Mouse (Mus musculus) liver, embryonic 12.5 days (tissue): ENCODE results near the gene Foxn3. TPM values are rescaled to one million over a fixed set of nuclear protein-coding genes. Genes with fewer than 3 reads are reported as not detected.

Experiments used
- ATAC-seq: fragments of 200-750 bp; cut with Nextera tagmentation; 2 replicates; pipeline ENCODE4 v1.8.0; 2017; ENCODE audit warnings: moderate number of reproducible peaks, mild to moderate bottlenecking, moderate library complexity
- H3K27ac ChIP-seq: fragments of 300-500 bp; sonication (generic); 2 replicates; pipeline ENCODE4 v1.5.1; 2016; ENCODE audit warnings: mild to moderate bottlenecking
- H3K27me3 ChIP-seq: fragments of 300-500 bp; sonication (generic); replicated peaks from 2 replicates; pipeline ENCODE4 v1.6.1; 2016; ENCODE audit warnings: mild to moderate bottlenecking, moderate library complexity
- H3K36me3 ChIP-seq: fragments of 300-500 bp; sonication (generic); 2 replicates; pipeline ENCODE4 v1.6.1; 2016; ENCODE audit warnings: mild to moderate bottlenecking, moderate library complexity
- H3K4me1 ChIP-seq: fragments of 300-500 bp; sonication (generic); 2 replicates; pipeline ENCODE4 v1.6.1; 2016
- H3K4me2 ChIP-seq: fragments of 300-500 bp; sonication (generic); 2 replicates; pipeline ENCODE4 v1.6.1; 2016; ENCODE audit warnings: mild to moderate bottlenecking, moderate library complexity
- H3K4me3 ChIP-seq: fragments of 300-500 bp; sonication (generic); 2 replicates; pipeline ENCODE4 v1.5.1; 2016; ENCODE audit warnings: mild to moderate bottlenecking, moderate library complexity
- H3K9ac ChIP-seq: fragments of 300-500 bp; sonication (generic); 2 replicates; pipeline ENCODE4 v1.6.1; 2016; ENCODE audit warnings: mild to moderate bottlenecking, moderate library complexity
- H3K9me3 ChIP-seq: fragments of 300-500 bp; sonication (generic); replicated peaks from 2 replicates; pipeline ENCODE4 v1.6.1; 2016; ENCODE audit warnings: mild to moderate bottlenecking, moderate library complexity
- WGBS: fragments of 180-500 bp; shearing (Covaris S2); methylation state at CpG from one replicate; pipeline ENCODE4 v1.1.7; 2016; ENCODE audit not compliant: insufficient replicate concordance; 5-methylcytosine and 5-hydroxymethylcytosine counted together
- polyA plus RNA-seq: library from polyadenylated mRNA; unstranded; fragments of >200 nt; fragmentation: Nextera tagmentation; extraction: Ambion mirVana; gene quantifications from 2 replicates; pipeline ENCODE4 v1.2.1, GENCODE M21; 2016

Foxn3 gene
- polyA plus RNA-seq, 1 experiment from 2014 or later: 25.8 TPM

- H3K4me1 ChIP-seq: peaks cover 15% of the 10 kb centered on the region
- no peaks in the 10 kb centered on the region for H3K27me3 ChIP-seq
- H3K4me2 ChIP-seq: no peak overlapping the region
- H3K27ac ChIP-seq: no peak overlapping the region
- no peak for ATAC-seq
- no peak overlapping the region for H3K4me3 ChIP-seq
- no peaks in the 10 kb centered on the region for H3K9me3 ChIP-seq
- H3K36me3 ChIP-seq: no peaks in the 10 kb centered on the region
- no peak overlapping the region for H3K9ac ChIP-seq
- WGBS: 71% methylated on average over 5 of the region's 5 CpGs
Measured at GRCm38 (mm10) chr12:99287081-99287480, 276.3 kb downstream of the Foxn3 start.

- Histone ChIP-seq H3K27ac (no peak overlapping the region), H3K9me3 (no peaks in the 10 kb centered on the region), H3K27me3 (no peaks in the 10 kb centered on the region), H3K36me3 (no peaks in the 10 kb centered on the region), H3K4me2 (no peak overlapping the region), H3K4me1 (peaks cover 17% of the 10 kb centered on the region), H3K9ac (no peak overlapping the region), H3K4me3 (no peak overlapping the region)
- no peak for ATAC-seq
- 83% methylated on average over 6 of the region's 6 CpGs for WGBS
Measured at GRCm38 (mm10) chr12:99286662-99287061, 276.7 kb downstream of the Foxn3 start.

- 70% methylated on average over 8 of the region's 8 CpGs for WGBS
- no peak for ATAC-seq
- Histone ChIP-seq H3K27me3 (no peaks in the 10 kb centered on the region), H3K36me3 (no peaks in the 10 kb centered on the region), H3K9me3 (no peaks in the 10 kb centered on the region), H3K4me1 (peaks cover 26% of the 10 kb centered on the region), H3K4me3 (no peak overlapping the region), H3K9ac (no peak overlapping the region), H3K4me2 (no peak overlapping the region), H3K27ac (no peak overlapping the region)
Measured at GRCm38 (mm10) chr12:99285656-99286055, 277.7 kb downstream of the Foxn3 start.

GRCm38 (mm10) chr12:99285199-99285598, 278.2 kb downstream of the Foxn3 start:
- no peak overlapping the region for H3K4me3 ChIP-seq
- H3K4me2 ChIP-seq: no peak overlapping the region
- no peaks in the 10 kb centered on the region for H3K27me3 ChIP-seq
- ATAC-seq: no peak
- no peak overlapping the region for H3K27ac ChIP-seq
- 70% methylated on average over 9 of the region's 9 CpGs for WGBS
- H3K9me3 ChIP-seq: no peaks in the 10 kb centered on the region
- no peaks in the 10 kb centered on the region for H3K36me3 ChIP-seq
- no peak overlapping the region for H3K9ac ChIP-seq
- H3K4me1 ChIP-seq: peaks cover 31% of the 10 kb centered on the region

DNA sequence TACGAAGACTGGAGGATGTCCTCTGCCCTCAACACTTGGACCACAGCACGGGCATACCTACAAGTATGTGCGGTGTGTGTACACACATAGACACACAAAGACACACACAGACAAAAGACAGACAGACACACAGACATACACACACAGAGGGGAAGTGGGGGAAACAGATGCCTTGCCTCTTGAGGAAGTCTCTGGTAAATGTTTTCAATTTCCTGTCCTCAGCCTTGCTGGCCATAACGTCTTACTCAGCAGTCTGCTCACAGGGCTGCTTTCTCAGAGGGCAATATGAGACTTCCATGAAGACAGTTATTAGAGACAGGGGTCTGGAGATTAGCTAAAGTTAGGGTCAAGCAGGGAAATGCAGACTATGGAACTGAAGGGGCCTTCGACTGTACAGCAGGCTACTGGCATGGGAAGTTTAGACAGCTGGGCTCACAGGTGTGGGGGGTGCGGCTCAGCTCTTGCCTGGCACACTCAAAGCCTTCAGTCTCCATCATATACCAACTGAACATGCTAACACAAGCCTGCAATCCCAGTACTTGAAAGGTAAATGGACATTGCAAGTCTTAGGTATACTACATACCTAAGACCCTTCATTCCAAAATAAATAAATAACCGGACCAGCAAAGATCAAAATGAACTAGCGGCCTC, 278.8 kb downstream of the Foxn3 start:
- Histone ChIP-seq H3K27me3 (no peaks in the 10 kb centered on the region), H3K4me1 (peaks cover 37% of the 10 kb centered on the region), H3K9me3 (no peaks in the 10 kb centered on the region), H3K9ac (no peak overlapping the region), H3K27ac (no peak overlapping the region), H3K36me3 (no peaks in the 10 kb centered on the region), H3K4me2 (no peak overlapping the region), H3K4me3 (no peak overlapping the region)
- 60% methylated on average over 8 of the region's 8 CpGs for WGBS
- no peak for ATAC-seq

- 77% methylated on average over 13 of the region's 13 CpGs for WGBS
- Histone ChIP-seq H3K4me3 (no peak overlapping the region), H3K36me3 (no peaks in the 10 kb centered on the region), H3K9me3 (no peaks in the 10 kb centered on the region), H3K4me1 (peaks cover 41% of the 10 kb centered on the region), H3K4me2 (peak overlapping the region; percentile 41), H3K9ac (no peak overlapping the region), H3K27ac (no peak overlapping the region), H3K27me3 (no peaks in the 10 kb centered on the region)
- no peak; the same call in 1 of the 2 replicates for ATAC-seq
Measured at GRCm38 (mm10) chr12:99280826-99281225, 282.6 kb downstream of the Foxn3 start.

DNA sequence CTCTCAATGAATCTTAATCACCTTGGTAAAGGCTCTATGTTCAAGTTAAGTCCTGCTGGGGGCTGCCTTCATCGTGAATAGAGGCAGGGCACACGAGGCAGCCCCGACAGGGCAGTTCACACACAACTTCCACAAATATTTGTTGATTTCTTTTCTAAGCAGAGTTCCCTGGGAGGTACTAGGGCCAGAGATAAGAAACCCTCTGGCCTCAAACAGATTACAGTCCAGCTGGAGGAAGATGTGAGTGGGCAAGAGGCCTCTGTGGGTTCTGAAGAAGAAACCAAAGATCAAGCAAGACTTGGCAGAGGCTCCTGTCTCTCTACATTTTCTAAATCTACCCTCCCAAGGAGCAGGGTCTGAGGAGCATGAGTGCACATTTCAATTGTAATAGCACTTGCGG, 283.1 kb downstream of the Foxn3 start:
- 26% methylated on average over 4 of the region's 4 CpGs for WGBS
- H3K27me3 ChIP-seq: no peaks in the 10 kb centered on the region
- peak overlapping the region; percentile 41 for H3K4me2 ChIP-seq
- H3K9ac ChIP-seq: no peak overlapping the region; the same call in 1 of the 2 replicates
- H3K4me3 ChIP-seq: no peak overlapping the region
- no peaks in the 10 kb centered on the region for H3K36me3 ChIP-seq
- H3K9me3 ChIP-seq: no peaks in the 10 kb centered on the region
- peaks cover 40% of the 10 kb centered on the region for H3K4me1 ChIP-seq
- H3K27ac ChIP-seq: no peak overlapping the region
- peak; percentile 77 for ATAC-seq

- no peak overlapping the region for H3K27ac ChIP-seq
- ATAC-seq: no peak
- no peaks in the 10 kb centered on the region for H3K27me3 ChIP-seq
- H3K9me3 ChIP-seq: no peaks in the 10 kb centered on the region
- no peak overlapping the region for H3K4me3 ChIP-seq
- H3K4me1 ChIP-seq: peaks cover 40% of the 10 kb centered on the region
- H3K36me3 ChIP-seq: no peaks in the 10 kb centered on the region
- H3K4me2 ChIP-seq: no peak overlapping the region
- H3K9ac ChIP-seq: no peak overlapping the region
- WGBS: 78% methylated on average over 4 of the region's 4 CpGs
Measured at GRCm38 (mm10) chr12:99279426-99279825, 284.0 kb downstream of the Foxn3 start.

DNA sequence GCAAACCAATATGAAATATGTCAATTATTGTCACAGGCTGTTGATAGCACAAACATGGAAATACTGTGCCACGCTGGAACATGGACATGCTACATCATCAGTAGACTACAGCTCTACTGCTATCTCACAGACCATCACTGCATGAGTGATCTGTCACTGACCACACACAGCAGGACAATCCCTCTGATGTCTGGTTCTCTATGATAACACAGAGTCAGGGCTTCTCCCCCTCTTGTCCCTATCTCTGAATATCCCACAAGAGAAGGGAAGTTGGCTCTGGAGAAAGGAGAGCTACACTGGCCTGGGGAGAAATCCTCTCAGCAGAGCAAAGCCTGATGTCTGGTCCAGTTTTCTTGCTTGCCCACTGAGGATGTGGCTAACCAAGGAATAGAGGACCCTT, 288.8 kb downstream of the Foxn3 start:
- Histone ChIP-seq H3K27ac (no peak overlapping the region), H3K9me3 (no peaks in the 10 kb centered on the region), H3K36me3 (no peaks in the 10 kb centered on the region), H3K27me3 (no peaks in the 10 kb centered on the region), H3K9ac (no peak overlapping the region), H3K4me3 (no peak overlapping the region), H3K4me2 (no peak overlapping the region), H3K4me1 (peaks cover 21% of the 10 kb centered on the region)
- peak; percentile 79; the same call in 1 of the 2 replicates for ATAC-seq
- WGBS: 22% methylated on average over 1 of the region's 1 CpGs

GRCm38 (mm10) chr12:99269396-99269795, 294.0 kb downstream of the Foxn3 start:
- ATAC-seq: no peak
- 76% methylated on average over 8 of the region's 8 CpGs for whole genome bisulfite sequencing
- Histone ChIP-seq H3K27ac (no peak overlapping the region), H3K9ac (no peak overlapping the region), H3K4me3 (no peak overlapping the region), H3K9me3 (no peaks in the 10 kb centered on the region), H3K4me1 (peaks cover 7% of the 10 kb centered on the region), H3K27me3 (no peaks in the 10 kb centered on the region), H3K4me2 (no peak overlapping the region), H3K36me3 (no peaks in the 10 kb centered on the region)

DNA sequence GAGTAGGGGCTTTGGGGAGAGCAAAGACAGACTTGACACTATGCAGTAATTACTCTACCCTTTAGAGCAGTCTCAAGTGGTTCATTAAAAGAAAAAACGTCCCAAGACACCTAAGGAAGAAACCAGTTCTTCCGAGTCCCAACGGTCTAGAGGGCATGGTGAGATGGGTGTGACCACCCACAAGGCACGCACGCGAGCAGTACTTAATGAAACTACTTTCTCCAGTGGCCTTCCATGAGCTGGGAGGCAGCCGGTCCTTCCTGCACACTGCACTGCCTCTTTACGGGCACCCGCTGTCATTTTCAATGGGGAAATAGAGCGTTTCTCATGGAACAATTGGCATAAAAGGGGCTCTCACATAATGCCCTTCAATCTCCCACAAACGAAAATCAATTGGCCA, 294.4 kb downstream of the Foxn3 start:
- peaks cover 3% of the 10 kb centered on the region; the same call in 1 of the 2 replicates for H3K4me1 ChIP-seq
- ATAC-seq: no peak
- no peaks in the 10 kb centered on the region for H3K9me3 ChIP-seq

GRCm38 (mm10) chr12:99267732-99268131, 295.6 kb downstream of the Foxn3 start:
- H3K27me3 ChIP-seq: no peaks in the 10 kb centered on the region
- H3K4me3 ChIP-seq: no peak overlapping the region
- H3K27ac ChIP-seq: no peak overlapping the region
- no peaks in the 10 kb centered on the region for H3K36me3 ChIP-seq
- no peak overlapping the region for H3K4me2 ChIP-seq
- H3K4me1 ChIP-seq: no peaks in the 10 kb centered on the region
- ATAC-seq: no peak
- no peaks in the 10 kb centered on the region for H3K9me3 ChIP-seq
- 80% methylated on average over 11 of the region's 11 CpGs for WGBS
- no peak overlapping the region for H3K9ac ChIP-seq

More for the DNA sequence above, 294.4 kb downstream of the Foxn3 start:
- no peak overlapping the region for H3K4me3 ChIP-seq
- no peaks in the 10 kb centered on the region for H3K36me3 ChIP-seq
- H3K4me2 ChIP-seq: no peak overlapping the region
- H3K27me3 ChIP-seq: no peaks in the 10 kb centered on the region
- H3K9ac ChIP-seq: no peak overlapping the region
- WGBS: 78% methylated on average over 11 of the region's 11 CpGs
- H3K27ac ChIP-seq: no peak overlapping the region

- no peak overlapping the region for H3K27ac ChIP-seq
- no peak for ATAC-seq
- H3K4me2 ChIP-seq: no peak overlapping the region
- 0 out of 2 replicates have a peak, but pooled peaks cover 5% of the 10 kb centered on the region for H3K4me1 ChIP-seq
- WGBS: 79% methylated on average over 7 of the region's 7 CpGs
- H3K9me3 ChIP-seq: no peaks in the 10 kb centered on the region
- H3K9ac ChIP-seq: no peak overlapping the region
- no peak overlapping the region for H3K4me3 ChIP-seq
- H3K27me3 ChIP-seq: no peaks in the 10 kb centered on the region
- no peaks in the 10 kb centered on the region for H3K36me3 ChIP-seq
Measured at GRCm38 (mm10) chr12:99266434-99266833, 296.9 kb downstream of the Foxn3 start.
